Mouse (Mus musculus): ENCODE measurements around the gene Polr3h.

DNA sequence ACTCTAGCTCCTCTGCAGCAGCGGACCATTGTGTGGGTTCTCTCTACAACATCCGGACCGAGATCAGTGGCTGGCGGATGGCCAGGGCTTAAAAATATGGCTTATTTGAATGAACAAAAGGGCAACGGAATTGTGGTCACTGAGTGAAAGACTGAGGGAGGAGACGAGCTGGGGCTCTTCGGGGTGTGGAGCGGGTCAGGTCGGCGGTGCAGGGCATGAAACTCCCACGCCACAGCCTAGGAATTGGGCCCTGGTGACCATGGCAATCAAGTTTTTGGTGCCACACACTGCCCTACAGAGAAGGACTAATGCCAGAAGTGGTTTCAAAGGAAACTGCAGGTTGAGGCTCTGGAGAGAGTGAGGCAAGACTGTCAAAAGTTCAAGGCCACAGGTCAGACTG lies 2.2 kb upstream of the Polr3h start:
- TF ChIP-seq CTCF (IDR thresholded peaks at IDR 0.05; ENCODE audit: low read depth): no peak
- TF ChIP-seq EP300 (IDR thresholded peaks at IDR 0.05; ENCODE audit: low read depth): no peak
